Mouse (Mus musculus): Measurements from ENCODE around the gene Trp53tg5.

Trp53tg5 gene

DNA sequence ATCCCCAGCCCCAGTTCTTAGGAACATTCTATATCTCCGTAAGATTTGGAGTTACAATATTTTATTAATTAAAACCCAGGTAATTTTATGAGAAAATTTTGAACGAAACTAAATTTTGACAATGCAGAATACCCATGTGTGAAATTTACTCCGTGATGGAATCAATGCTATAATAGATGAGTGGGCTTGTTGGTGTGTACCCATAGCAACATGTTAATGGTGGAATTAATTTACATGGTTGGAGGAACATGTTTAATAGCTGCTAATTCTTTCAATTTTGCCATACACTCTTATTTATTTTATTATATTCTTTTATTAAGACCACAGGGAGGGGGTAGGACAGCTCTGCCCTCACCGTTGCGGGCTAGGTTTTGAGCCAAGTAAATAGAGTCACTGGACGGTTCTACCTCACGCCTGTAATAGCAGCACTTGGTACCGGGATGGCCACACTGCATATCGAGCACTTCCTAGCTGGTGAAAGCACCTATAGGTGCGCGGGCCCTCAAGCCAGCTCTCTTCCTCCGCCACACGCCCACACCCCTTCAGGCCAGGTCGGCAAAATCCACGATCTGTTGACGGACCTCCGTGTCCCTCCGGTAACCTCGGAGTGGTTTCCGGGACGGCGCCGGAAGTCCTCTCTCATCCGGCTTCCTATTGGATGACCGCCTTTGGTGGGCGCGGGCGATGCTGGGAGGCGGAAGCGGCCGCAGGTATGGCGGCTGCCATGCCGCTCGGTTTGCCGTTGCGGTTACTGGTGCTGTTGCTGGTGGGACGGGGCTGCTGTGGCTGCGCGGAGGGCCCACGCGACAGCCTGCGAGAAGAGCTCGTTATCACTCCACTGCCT lies 23.5 kb upstream of the Trp53tg5 start, which contains the start of gene Pigt:
Gene Pigt, plus strand, starts transcription at position 674 of the 844 bp plus-strand sequence.
- peak; percentile 97 for ATAC-seq (ENCODE audit: insufficient number of reproducible peaks, low FRiP score, low TSS enrichment)

DNA sequence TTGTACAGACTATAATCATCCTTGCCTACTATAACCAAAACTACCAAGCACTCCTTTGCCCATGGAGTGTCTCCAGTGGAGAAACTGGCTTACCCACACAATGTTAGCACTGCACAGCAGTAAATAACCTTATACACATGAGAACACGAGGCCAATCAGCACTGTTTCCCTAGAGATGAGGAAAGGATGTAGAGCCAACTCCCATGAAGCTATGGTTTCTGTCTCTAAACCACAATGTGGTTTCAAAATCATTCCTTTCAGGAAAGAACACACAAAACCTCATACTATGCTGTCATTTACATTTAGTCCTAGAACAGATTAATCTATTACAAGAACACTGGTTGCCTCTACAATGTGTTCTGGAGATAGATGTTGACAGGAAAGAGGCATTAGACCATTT lies 22.8 kb upstream of the Trp53tg5 start:
- ATAC-seq (ENCODE audit: insufficient number of reproducible peaks, low FRiP score, low TSS enrichment), result no peak

DNA sequence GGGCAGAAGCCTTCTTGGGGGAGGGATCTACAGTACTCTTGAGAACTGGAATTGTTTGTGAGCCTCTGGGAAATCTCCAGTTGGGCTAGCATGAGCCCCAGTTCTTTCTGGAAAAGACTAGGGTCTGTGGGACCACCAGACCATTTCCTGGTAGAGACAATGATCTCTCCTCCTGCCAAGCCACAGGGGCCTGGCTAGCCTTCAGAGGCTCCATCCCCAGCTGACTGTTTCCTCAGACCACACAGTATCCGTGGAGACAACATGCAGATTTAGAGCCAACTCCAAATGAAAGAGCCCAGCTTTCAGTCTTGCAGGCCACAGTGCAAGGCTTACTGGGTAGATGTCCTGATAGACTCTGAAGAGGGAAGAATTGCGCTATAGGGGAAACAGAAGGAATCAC lies 20.6 kb upstream of the Trp53tg5 start:
- ATAC-seq (ENCODE audit: insufficient number of reproducible peaks, low FRiP score, low TSS enrichment), result no peak

DNA sequence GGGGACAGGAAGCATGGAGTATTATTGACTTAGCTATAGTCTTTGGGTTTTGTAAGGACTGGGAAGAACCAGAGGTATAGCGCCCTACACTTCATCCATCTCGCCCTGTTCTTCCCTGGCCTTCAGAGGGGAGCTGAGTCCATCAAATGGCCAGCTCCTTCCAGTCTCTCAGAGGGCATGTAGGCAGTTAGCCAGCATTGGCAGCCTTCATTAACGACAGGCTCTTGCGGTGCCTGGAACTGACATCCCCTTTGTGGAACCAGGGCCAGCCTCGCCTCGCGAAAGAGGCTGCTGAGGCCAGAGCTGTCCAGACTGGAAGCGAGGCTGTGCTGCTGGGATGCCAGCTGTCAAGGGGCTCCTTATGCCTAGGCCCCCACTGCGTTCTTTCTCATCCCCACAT lies 14.3 kb upstream of the Trp53tg5 start:
- peak; percentile 56; the same call in 1 of the 2 replicates for ATAC-seq (ENCODE audit: insufficient number of reproducible peaks, low FRiP score, low TSS enrichment)

DNA sequence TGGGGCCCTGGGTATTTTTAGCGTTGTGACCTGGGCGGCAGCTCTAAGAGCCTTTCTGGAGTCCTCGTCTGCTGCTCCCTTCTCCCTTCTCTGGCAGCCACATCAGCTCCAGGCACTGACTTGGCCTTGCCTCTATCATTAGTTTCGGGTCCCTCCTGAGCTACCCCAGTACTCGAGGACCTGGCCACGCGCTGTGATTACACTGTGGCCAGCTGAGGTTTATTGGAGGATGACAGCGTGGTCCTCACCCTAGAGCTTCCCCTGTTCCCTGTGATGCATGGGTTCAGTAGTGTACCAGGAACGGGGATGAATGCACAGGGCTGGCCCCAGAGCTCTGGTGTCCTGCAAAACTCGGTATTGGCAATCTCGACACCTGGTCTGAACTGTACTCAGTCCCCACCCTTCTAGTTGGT lies 13.6 kb upstream of the Trp53tg5 start:
- 0 out of 2 replicates have a peak, but pooled peaks have one; percentile 12 for ATAC-seq (ENCODE audit: insufficient number of reproducible peaks, low FRiP score, low TSS enrichment)

DNA sequence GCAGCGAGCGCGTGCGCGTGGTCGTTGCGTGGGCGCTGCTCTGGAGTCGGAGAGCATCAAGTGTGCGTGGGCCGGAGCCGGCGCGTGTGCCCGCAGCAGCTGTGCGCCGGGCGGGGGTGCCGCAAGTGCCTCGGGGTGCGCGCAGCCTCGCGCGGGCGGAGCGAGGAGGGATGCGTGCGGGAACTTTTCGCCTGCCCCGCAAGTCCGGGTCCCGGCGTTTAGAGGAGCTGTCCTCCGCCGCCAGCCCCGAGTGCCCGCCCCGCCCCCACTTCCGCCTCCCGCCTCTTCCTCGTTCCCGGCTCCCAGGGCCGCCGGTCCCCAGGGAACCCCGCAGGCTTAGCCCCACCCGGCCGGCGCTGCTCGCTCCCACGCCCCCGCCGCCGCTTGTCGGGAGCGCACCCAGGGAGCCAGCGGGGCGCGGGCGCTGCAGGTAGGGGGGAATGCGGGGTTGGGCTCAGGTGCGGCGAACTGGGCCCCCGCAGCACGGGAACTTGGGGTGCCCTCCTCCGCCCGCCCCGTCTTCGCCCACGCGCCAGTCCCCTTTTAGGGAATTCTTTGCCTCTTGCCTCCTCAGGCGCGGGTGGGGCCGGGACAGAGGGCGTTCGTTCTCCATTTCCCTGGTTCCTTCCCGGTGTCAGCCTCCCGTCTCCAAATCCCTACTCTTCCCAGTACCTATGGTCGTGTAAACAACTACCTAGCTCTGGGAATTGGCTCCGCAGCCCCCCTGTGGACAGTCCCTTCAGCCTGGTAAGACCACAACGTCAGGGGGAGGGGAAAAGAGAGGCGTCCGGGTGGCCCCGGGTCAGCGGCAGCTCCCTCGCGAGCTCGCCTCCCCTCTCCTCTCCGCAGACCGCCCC lies 13.0 kb upstream of the Trp53tg5 start:
- ATAC-seq (ENCODE audit: insufficient number of reproducible peaks, low FRiP score, low TSS enrichment), result peak; percentile 69

DNA sequence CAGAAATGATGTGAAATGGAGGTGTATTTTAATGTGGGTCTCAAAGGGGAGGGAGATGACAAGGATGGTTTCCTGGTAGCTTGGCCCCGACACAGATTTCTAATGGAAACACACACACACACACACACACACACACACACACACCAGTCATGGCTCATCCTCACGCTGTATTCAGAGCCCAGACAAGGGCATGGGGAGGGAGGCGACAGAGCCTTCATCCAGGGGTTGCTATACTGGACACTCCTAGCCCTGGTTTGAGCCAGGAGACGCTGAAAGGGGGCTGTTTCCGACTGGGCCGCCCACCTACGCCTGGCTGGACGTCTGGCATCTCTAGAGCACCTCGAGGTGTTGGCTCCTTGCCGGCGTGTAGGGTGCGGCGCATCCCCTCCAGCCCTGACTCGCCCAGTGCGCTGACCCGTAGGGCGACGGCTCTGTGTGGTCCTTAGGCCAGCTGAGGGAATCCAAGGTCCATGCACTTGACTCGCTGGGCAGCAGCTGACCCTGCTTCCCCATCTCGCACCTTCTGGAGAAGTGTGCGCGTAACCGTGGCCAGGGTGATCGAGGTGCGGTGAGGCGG lies 12.2 kb upstream of the Trp53tg5 start, which contains the start of gene Dbndd2:
Gene Dbndd2, plus strand, starts transcription at position 426 of the 577 bp plus-strand sequence.
- peak; percentile 11 for ATAC-seq (ENCODE audit: insufficient number of reproducible peaks, low FRiP score, low TSS enrichment)

DNA sequence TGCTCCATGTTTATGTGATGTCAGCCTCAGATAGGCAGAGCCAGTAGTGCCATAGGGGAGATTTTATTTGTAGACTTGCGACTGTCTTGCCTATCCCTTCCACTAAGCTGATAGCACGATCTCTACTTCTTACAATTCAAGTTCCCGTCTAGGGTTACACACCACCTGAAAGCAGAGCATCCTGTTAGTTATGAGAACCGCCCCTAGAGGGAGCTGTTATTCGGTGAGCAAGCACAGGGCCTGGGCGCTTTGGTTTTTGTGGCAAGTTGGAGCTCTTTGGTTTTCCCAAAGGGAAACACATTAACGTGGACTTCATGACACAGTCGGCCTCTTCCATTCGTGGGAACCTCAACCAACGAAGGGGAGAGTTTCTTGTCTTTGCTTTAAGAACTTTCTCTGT lies 3.3 kb downstream of the Trp53tg5 start:
- no peak for ATAC-seq (ENCODE audit: insufficient number of reproducible peaks, low FRiP score, low TSS enrichment)

DNA sequence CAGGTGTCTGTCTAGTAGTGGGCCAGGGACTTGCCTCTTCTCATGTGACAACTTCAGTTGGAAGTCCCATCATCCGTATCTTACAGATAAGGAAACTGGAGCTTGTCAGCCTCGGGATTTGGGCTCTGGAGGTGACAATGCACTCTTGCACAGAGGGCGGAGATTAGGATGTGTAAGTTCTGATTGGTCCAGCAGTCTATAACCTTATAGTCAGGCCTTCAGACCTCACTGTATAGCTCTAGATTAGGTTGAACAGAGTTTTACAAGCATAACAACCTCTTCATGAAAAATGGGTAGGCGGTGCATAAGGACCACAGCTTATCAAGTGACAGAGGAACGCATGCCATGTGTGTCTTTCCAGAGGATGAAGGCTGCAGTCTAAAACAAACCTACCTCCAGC lies 6.7 kb downstream of the Trp53tg5 start:
- ATAC-seq (ENCODE audit: insufficient number of reproducible peaks, low FRiP score, low TSS enrichment), result no peak

DNA sequence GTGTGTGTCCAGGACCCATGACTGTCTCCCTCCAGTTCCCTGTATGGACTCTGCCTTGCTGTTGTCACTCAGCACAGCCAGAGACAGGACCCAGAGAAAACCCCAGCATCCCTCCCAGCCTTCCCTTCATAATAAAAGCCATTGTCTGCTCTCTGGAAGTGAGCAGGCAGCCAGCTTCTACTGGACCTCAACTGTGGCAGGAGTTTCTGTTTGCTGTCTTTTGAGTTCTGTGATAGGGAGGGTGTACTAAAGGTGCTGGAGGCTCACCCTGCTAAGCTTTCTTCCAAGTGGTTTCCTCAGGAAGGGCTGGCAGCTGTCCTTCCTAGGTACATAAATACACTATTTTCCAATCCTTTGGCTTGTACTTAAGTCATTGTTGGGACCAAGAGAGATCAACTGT lies 8.4 kb downstream of the Trp53tg5 start:
- no peak for ATAC-seq (ENCODE audit: insufficient number of reproducible peaks, low FRiP score, low TSS enrichment)

DNA sequence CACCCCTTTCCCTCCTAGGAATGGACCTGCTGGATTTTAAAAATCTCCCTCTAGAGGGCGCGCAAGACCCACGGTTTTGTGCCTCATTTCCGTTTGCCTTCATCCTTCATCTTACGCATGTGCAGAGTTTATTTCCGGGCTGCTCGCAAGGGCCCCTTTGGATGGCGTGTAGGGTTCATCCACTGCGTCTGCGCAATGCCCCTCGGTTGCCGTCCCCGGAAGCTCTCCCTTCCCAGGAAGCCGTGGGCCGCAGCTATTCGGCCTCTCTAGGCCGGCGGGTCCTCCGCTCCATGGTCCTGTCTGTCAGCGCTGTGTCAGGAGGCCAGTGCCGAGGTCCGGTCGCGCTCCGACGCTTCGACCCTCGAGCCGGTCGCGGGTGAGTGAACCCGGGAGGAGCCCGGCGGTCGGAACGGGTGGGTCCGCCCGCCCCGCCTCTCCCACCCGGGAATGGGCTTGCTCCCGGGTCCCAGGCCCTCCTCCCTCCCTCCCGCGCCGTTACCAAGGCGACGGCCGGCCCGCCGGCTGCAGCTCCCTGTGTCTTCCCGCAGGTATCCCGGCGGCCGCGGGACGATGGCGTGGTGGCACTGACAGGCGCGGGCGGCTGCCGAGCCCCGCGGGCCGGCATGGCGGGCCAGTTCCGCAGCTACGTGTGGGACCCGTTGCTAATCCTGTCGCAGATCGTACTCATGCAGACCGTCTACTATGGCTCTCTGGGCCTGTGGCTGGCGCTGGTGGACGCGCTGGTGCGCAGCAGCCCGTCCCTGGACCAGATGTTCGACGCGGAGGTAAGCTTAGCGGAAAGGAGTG lies 12.6 kb downstream of the Trp53tg5 start, which contains the start of gene Gm20458:
Gene Gm20458, plus strand, starts transcription at position 223 of the 807 bp plus-strand sequence.
- ATAC-seq (ENCODE audit: insufficient number of reproducible peaks, low FRiP score, low TSS enrichment), result peak; percentile 100

DNA sequence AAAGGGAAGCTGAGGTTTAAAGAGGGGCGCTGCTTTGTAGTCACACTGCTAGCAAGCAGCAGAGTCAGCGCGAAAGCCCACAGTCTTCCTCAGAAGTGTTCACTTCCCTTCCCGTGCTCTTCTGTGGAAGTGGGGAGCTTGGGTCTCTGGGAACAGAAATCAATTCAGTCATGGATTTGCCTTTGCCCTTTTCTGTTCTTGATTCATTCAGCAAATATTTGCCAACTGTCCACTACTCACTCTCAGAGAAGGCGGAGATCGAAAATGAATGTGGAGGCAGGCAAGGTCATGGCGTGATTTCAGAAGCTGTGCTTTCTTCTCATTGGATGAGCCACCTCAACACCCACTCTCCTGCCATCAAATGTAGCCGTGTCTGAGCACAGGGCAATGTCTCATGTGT lies 15.0 kb downstream of the Trp53tg5 start:
- no peak for ATAC-seq (ENCODE audit: insufficient number of reproducible peaks, low FRiP score, low TSS enrichment)

DNA sequence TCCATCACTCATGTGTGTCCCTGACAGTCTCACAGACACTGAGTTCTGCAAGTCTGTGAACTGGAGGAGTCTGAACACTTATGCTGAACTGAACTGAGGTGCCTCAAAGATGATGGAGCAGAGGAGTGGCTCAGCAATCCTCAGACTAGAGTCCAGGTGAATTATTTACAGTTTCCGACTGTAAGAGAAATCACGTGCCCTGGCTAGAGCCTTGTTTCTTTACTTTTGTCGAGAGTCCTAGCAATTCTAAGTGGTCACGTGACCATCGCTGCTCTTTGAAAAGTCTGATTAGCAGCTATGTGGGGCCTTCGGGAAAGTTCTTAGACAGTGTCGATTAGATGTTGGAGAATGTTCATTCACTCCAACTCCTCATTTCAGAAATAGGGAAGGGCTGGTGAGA lies 15.6 kb downstream of the Trp53tg5 start:
- no peak for ATAC-seq (ENCODE audit: insufficient number of reproducible peaks, low FRiP score, low TSS enrichment)

DNA sequence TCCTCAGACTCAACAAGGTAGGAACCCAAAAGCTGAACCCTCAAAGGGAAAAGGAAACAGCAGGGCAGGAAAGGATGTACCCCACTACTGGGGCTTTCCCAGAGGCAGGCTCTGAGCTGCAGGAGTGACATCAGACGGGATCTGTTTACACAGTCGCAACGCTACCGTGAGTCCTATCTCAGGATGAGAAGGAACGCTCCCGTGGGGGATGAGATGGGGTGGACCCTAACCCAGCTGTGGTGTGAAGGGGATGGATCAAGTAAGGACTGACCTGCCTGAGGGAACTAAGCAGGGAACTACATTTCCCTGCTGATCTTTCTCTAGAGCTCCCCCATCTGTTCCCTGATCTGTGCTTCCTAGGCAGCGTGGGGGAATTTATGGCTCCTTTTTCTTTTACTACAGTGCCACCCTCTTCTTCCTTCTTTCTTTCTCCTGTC lies 16.6 kb downstream of the Trp53tg5 start, which contains the start of gene Sys1:
Gene Sys1, plus strand, starts transcription at position 101 of the 437 bp plus-strand sequence.
- ATAC-seq (ENCODE audit: insufficient number of reproducible peaks, low FRiP score, low TSS enrichment), result no peak

DNA sequence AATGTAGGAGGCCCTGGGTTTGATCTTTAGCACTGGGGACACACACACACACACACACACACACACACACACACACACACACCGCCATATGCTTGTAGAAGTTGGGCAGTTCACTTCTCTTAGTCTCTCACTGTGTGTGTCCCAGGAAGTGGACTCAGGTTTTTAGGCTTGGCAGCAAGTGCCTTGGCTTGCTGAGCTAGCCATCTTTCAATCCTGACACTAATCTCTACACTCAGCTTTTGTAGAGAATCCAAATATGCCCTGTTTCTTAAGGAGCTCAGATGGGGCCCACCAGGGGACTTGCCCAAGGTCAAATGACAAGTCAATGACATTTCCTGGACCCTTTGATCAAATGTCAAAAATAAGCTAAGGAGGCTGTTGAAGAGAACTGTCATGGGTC lies 17.1 kb downstream of the Trp53tg5 start:
- no peak for ATAC-seq (ENCODE audit: insufficient number of reproducible peaks, low FRiP score, low TSS enrichment)

DNA sequence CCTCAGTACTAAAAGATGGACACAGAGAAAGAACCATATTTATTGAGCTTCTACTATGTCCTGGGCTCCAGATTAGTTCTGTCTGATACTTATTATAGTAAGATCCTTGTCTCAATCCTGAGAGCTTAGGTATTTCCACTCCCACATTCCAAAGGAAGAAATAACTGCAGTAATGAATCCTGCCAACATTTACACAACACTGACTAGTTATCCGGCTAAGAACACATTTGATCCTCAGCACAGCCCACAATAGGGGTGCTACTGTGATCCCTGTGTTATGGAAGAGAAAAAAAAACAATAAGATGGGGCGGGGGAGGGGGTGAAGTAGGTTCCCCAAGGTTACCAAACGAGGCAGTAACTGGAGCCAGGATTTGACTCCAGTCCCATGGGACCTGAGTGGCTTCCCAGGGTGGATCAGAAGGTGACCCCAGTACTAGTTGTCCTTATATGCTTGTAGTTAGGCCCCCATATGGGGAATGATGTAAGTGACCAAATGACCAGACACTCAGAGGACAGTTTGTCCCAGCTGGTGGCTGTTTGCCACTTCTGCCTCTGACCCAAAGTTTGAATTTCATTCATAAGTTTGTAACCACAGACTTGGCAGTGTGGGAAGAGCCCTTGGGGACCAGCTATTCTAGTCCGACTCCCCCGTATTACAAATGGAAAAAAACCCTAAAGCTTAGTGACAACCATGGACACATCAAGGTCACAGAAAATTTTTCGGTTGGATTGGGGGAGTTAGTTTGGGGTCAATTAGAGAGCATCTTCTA lies 17.9 kb downstream of the Trp53tg5 start:
- no peak for ATAC-seq (ENCODE audit: insufficient number of reproducible peaks, low FRiP score, low TSS enrichment)

DNA sequence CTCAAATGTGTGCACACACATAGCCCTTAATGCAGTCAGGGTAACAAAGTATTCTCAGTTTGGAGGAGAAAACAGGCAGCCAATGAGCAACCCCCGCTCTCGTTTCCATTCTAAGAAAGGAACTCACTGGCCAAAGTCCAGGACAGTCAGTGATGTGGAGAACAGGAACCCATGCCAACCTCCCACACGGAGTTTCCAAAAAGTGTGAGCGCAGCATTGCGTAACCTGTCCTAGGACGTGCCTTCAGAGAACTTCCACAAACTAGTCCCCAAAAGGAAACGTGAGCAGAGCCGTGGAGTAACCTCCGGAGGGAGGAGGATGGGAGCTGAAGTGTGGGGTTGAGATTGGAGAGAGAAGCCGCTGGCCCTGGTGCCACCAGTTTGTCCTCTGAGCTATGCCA lies 18.7 kb downstream of the Trp53tg5 start:
- no peak for ATAC-seq (ENCODE audit: insufficient number of reproducible peaks, low FRiP score, low TSS enrichment)

DNA sequence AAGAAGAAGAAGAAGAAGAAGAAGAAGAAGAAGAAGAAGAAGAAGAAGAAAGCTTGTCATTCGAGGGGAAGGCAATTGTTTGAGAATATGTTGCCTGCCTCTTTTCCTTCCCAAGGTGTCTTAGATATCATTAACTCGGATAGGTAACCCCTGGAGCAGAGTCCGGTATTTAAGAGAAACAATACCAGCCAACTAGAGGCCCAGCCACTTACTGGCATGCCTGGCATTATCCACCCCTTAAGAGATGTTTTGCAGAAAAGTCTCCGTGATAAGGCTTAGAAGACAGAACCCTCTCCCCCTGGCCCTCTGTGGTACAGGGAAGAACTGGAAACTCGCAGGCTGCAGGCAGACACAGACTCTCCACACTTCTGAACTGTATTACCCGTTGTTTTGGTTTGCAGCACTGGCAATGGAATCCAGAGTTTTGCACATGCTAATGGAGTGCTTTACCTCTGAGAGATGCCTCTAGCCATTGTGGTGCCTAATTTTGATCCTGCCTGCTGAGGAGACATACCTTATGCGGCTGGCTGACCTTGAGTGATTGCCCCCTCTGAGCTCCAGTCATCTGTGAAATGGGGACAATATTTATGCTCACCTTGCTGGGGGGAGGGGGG lies 19.5 kb downstream of the Trp53tg5 start:
- ATAC-seq (ENCODE audit: insufficient number of reproducible peaks, low FRiP score, low TSS enrichment), result no peak
